Mouse (Mus musculus) E14TG2a.4 (cell line): ENCODE data around the gene 4930415O20Rik.

ENCODE experiments used
- CTCF ChIP-seq: conservative IDR thresholded peaks from 2 replicates; pipeline ENCODE4 v1.5.1; 2014; ENCODE audit warnings: low read length
- NANOG ChIP-seq: IDR thresholded peaks from 2 replicates; pipeline ENCODE4 v1.6.1; 2014; ENCODE audit warnings: borderline replicate concordance, low read length, mixed read lengths

DNA sequence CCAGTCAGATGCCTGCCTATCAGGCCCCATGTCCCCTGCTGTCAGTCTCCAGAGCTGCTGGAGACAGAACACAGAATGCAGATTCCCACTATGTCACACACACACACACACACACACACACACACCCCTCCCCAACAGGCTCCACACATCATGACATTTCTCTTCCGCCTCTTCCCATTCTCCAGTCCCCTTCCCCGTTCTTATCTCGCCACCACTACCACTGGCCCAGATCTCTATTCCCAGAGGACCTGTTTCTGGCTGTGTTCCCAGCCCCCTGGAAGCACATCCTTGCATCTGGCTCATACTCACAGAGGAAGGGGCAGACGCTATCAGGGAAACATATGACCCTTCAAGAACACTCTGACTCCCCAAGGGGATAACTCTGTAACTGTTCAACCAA is 36.8 kb downstream of the 4930415O20Rik start:
- TF ChIP-seq CTCF (no peak), NANOG (no peak)
